Mouse (Mus musculus): ENCODE measurements around the gene Grm1.

The Grm1 gene

DNA sequence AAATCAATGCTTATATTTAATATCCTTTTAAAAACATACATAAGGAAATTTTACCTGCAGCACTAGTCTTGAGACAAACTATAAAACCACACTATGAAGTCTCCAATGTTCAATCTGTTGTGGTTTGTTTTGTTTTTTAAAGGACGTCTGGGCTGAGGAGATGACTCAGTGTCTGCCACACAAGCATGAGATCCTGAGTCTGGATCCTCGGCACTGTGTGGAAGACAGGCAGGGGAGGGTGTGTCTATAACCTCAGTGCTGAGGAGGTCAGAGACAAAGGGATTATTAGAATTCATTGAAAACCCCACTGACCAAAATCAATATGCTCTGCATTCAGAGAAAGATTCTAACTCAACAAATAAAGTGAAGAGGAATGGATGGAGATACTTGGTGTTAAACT is 110.8 kb downstream of the Grm1 start:
- DNase-seq (ENCODE audit: low spot score in 2 of 2), result no peak

- DNase-seq (ENCODE audit: low spot score in 2 of 2), result no peak
Observed at GRCm38 (mm10) chr10:10964490-10965150, 117.5 kb downstream of the Grm1 start.

DNA sequence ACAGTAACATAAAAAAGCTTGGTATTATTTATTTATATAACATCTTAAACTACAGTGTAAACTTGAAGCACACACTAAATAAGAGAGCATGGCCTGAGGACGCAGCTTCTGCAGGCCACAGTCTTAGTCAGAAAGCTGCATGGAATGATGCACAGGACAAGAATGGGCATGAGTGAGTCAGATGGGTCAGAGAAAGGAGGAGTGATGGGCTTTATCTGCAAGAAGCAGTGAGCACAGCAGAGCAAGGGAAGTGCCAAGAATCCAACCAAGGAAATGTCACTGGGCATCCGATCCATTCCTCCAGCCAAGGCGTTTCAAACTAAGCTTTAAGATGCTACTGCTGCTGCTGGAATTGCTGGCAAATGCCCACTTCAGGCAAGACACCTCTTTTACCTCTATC is 131.6 kb downstream of the Grm1 start:
- no peak for DNase-seq (ENCODE audit: low spot score in 2 of 2)

DNA sequence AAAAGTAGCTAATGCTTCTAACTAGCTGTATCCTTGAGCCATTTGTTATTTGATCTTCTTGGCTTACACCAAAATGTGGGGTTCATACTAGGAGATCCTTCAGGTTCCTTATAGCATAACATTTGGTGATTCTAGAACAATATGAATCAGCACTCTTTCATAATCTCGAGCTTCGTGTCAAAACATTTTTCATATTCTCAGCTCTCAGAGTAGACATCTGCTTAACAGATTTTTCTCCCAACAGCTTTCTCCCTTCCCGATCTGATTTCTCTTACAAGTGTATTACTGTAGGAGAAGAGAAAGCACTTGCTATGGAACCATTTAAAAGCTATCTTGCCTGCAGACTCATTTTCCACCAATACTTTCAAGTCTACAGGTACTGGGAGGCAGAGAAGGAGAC is 133.0 kb downstream of the Grm1 start:
- DNase-seq (ENCODE audit: low spot score in 2 of 2), result peak in 1 of 2 experiments; percentile 10

DNA sequence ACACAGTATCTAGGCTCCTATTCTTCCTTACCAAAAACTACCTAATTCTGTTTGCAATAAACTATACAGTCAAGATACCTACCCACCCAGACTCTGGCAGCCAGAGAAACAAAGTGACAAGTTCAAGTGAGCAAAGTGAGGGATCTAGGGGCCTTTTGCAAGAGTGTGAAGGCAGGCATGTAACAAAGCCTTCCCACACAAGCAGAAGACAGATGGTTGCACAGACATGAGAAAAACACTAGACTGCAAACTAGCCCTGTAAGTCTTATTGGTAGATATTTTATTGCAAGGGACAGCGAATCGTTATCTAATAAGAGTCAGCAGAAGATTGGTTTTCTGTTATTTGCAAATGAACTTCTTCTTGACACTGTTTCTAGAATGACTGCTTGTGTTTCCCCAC is 134.6 kb downstream of the Grm1 start:
- no peak for DNase-seq (ENCODE audit: low spot score in 2 of 2)

DNA sequence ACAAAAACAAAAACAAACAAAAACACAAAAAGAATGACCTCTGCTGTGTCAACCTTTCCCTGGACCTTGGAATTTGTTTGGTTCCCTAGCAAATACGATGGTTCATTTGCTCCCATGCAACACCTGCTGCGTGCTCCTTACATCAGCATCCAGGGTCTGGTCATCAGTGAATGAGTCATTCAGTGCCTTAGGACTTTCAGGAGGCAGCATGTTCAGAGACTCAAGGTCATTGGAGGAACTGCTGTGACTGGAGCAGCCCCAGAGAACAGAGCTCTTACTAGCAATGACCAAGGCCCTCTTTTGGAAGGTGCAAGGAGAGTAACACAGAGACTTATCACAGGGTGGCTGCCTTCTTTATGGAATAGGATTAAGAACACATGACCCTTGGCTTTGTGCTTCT is 138.2 kb downstream of the Grm1 start:
- DNase-seq (ENCODE audit: low spot score in 2 of 2), result no peak

DNA sequence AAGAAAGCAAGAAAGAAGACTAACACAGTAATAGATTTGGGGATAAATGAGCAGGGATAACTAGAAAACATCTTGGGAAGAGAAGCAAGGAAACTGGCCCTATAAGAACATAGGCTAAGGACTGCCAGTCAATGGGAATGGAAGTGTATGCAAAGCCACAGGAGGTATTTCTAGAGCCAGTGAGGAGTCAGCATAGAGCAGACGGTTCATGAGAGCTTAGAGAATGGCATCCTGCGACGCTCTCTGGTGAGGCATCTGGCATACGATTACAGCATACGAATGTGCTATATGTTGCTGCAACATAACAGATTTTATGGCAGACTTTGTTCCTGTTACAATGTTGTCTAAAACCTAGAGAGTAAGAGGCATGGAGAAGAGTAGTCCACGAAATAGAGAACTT is 139.9 kb downstream of the Grm1 start:
- DNase-seq (ENCODE audit: low spot score in 2 of 2), result no peak

- DNase-seq (ENCODE audit: low spot score in 2 of 2), result no peak
Observed at GRCm38 (mm10) chr10:10935806-10936205, 146.3 kb downstream of the Grm1 start.

GRCm38 (mm10) chr10:10929672-10930071 is 152.5 kb downstream of the Grm1 start:
- DNase-seq (ENCODE audit: low spot score in 2 of 2), result no peak

GRCm38 (mm10) chr10:10928798-10929366 is 153.3 kb downstream of the Grm1 start:
- peak in 1 of 2 experiments; percentile 18 for DNase-seq (ENCODE audit: low spot score in 2 of 2)

- peak in 1 of 2 experiments; percentile 38 for DNase-seq (ENCODE audit: low spot score in 2 of 2)
Observed at GRCm38 (mm10) chr10:10917857-10918399, 164.2 kb downstream of the Grm1 start.

- no peak for DNase-seq (ENCODE audit: low spot score in 2 of 2)
Observed at GRCm38 (mm10) chr10:10913621-10914020, 168.5 kb downstream of the Grm1 start.

DNA sequence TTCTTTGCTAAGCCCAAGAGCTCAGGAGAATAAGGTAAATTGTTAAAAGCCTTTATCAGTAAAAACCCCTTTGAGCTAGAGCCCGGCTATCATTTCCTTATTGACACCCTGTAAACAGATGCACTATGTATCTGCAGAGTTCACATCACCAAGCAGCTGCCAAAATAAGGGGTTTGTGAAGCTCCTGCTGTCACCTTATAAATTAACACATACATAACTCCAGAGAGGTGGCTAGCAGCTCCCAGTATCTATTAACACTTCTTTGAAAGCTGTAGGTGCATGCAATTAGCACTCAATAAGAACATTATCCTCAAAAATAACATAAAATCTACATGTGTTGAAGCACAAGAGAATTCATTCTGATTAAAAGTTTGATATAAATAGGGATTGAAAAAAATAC is 191.9 kb downstream of the Grm1 start:
- no peak for DNase-seq (ENCODE audit: low spot score in 2 of 2)

GRCm38 (mm10) chr10:10888521-10888920 is 193.6 kb downstream of the Grm1 start:
- DNase-seq (ENCODE audit: low spot score in 2 of 2), result no peak

DNA sequence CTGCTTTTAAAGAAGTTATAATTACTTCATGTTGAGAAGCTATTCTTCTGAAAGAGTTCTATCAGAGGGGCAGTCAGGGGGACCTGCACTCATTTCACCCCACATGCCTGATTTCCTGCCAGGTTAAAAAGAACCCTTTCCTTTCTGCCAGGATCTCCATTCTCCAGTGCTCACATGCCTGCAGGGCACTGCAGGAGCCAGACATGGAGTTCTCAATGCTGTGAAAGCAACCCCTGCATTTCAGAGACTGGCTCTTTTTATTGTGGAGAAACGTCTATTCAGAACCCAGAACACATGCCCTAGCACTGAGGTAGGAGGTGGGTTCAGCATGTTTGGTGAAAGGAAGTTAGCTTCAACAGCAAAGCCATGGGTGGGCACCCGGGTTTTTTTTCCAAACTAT is 197.2 kb downstream of the Grm1 start:
- peak in 1 of 2 experiments; percentile 12 for DNase-seq (ENCODE audit: low spot score in 2 of 2)

GRCm38 (mm10) chr10:10872142-10872541 is 210.0 kb downstream of the Grm1 start:
- no peak for DNase-seq (ENCODE audit: low spot score in 2 of 2)

DNA sequence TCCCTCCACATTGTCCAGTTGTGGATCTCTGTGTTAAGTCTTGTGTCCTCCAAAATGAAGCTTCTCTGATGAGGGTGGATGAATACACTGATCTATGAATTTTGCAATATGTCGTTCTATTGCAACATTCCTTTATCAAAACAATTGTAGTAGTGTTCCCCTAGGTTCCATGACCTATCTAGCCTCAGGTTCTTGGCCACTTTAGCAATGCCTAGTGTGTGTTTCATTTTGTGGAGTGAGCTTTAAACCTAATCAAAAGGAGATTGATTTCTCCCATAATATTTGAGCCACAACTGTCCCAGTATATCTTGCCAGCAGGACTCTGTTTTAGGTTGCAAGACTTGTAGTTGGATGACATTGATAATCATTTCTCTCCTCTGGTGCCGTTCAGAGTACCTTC is 211.9 kb downstream of the Grm1 start:
- DNase-seq (ENCODE audit: low spot score in 2 of 2), result no peak

GRCm38 (mm10) chr10:10866278-10866677 is 215.9 kb downstream of the Grm1 start:
- no peak for DNase-seq (ENCODE audit: low spot score in 2 of 2)

GRCm38 (mm10) chr10:10864759-10865158 is 217.4 kb downstream of the Grm1 start:
- DNase-seq (ENCODE audit: low spot score in 2 of 2), result no peak

DNA sequence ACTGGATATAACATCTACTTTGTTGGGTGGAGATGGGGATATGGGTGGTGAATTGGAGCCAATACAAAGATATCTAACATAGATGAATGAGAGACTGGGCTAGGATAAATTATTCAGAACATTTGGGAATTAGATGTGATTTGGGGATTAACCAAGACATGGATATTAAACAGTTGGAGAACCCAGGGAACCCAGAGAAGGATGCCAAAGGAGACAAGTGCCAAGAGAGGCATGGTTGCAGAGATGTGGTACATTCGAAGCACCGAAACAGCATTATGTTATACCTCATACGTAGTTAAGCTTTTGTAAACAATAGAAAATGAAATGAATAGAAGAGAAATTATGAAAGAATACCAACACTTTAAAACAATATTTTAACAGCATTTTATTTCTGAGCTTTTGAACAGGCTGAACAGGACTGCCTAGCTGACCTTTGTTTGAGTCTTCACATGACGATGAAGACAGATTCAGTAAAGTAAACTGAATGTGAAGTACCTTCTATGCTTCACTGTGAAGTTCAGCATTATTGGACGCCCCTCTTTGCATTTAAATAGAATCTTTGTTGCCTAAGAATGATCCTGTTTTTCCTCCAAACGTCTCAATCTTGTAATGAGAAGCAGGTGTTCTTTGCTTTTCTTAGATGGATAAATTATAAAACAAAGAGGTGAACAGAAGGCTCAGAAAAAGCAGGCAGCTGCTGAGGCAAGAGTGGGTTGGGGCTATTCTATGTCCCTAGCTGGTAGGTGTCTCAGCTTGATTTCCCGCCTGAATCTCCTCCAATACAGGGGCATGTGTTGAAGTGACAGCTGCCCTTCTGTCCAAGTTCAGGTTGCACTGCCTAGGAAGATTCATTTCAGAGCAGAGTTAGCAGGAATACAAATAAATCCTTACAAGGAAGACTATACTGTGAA is 234.5 kb downstream of the Grm1 start:
- no peak for DNase-seq (ENCODE audit: low spot score in 2 of 2)

DNA sequence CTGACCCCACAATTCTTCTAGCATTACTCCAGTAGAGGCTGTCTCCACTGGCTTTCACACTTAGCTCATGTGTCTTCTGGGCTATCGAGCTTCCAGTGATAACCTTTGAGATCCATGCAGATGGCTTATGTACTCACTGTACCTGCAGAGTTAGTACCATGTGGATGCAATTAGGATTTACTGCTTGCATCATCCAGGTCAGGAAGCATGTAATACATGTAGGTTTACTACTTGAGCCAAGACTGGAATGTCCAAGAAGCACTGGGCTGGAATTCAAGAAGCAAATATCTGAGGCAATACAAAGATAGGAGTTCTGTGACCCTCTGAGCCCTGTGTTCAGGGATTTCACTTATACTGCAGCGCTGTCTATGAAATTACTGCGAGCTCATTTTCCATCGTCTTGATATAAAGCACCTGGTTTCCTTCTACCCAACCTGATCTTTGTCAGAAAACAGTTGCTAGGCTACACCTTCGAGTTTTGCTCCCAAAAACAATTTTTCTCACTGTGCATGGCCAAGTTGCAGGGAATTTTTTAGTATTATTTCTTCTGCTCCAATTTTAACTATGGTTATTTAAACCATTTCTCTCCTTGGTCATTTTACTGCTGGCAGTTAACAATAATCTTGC is 237.0 kb downstream of the Grm1 start:
- no peak for DNase-seq (ENCODE audit: low spot score in 2 of 2)

DNA sequence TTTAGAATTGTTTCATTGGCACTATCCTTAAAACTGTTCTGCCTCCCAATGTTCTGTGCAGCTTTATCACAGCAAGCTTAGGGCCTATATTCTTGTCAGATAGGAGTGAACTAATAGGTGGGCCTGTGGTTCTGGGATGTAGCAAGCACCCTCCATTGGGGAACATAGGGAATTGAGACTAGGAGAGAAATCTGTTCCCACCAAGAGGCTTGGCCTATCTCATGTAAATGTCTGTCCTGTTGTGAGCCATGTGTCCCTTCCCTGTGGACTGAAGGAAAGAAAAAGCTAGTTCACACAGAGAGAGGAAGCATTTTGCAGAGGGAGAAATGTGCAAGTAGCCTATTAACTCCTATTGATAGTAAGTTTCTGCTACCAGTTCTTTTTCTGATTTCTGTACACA is 246.8 kb downstream of the Grm1 start:
- no peak for DNase-seq (ENCODE audit: low spot score in 2 of 2)
